17 mouse cellular contexts compared by ENCODE assay signal in the genomic region with DNA sequence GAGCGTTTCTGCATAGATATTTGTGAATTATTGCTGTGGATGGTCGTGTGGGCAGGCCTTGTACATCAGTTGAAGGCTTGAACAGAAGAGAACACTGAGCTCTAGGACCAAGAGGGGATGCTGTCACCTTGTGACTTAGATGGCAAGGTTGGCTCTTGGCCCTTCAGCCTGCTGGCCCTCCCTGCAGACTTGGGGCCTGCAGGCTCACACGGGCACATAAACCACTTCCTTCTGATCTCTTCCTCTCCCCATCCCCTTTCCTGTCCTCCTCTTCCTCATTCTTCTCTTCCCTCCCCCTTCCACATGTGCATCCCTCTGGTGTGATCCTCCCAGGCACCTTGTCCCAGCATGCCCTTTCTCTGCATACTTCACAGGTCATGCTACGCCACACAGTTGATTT.
"Had no signal": no experiment of that assay in that cellular context is flagged by ENCODE, and none has a peak within 500 bp of the region (broad histone marks: within the 10 kb centered on the region; RNA-seq: fewer than 3 reads in every experiment).

No protein-coding gene starts in this region.

- H3K27me3 ChIP-seq: liver, embryonic 15.5 days; midbrain, embryonic 12.5 days had no signal

- ATAC-seq: lung, postnatal 0 days had no signal

- H3K4me3 ChIP-seq: layer of hippocampus, adult 2 months; left cerebral cortex, adult 2 months; limb, embryonic 10.5 days; liver, embryonic 15.5 days; midbrain, embryonic 12.5 days had no signal

- H3K36me3 ChIP-seq: midbrain, embryonic 12.5 days had no signal

- H3K9ac ChIP-seq: liver, embryonic 15.5 days; midbrain, embryonic 12.5 days had no signal

- H3K9me3 ChIP-seq: limb, embryonic 10.5 days; liver, embryonic 15.5 days; midbrain, embryonic 12.5 days had no signal

- H3K4me1 ChIP-seq: midbrain, embryonic 12.5 days had no signal

- H3K27ac ChIP-seq: kidney, postnatal 0 days; layer of hippocampus, adult 2 months; left cerebral cortex, adult 2 months; limb, embryonic 10.5 days; liver, embryonic 15.5 days; midbrain, embryonic 12.5 days had no signal

- H3K4me2 ChIP-seq: liver, embryonic 11.5 days; liver, embryonic 15.5 days; midbrain, embryonic 12.5 days had no signal

- DNase-seq: kidney, adult 9 months; kidney, postnatal 4 days; lung, adult 2 months; lung, postnatal 36 days; retina, postnatal 1 day; right cerebral cortex, postnatal 4 days; spleen, adult 18-20 months; thymus, adult 18-20 months; thymus, postnatal 14 days had no signal
